Mouse (Mus musculus) midbrain, embryonic 13.5 days (tissue): ENCODE results near the gene Trib2. TPM values are rescaled to one million over a fixed set of nuclear protein-coding genes. Genes with fewer than 3 reads are reported as not detected.
A peak's percentile ranks its signal among the peaks of the same experiment; 100 is the strongest.

Experiments used
- ATAC-seq: fragments of 200-750 bp; cut with Nextera tagmentation; 2 replicates; pipeline ENCODE4 v1.8.0; 2017; ENCODE audit warnings: mild to moderate bottlenecking, moderate TSS enrichment, moderate library complexity
- H3K27ac ChIP-seq: fragments of 300-500 bp; sonication (generic); 2 replicates; pipeline ENCODE4 v1.5.1; 2015; ENCODE audit warnings: inconsistent platforms, mild to moderate bottlenecking, moderate library complexity
- H3K27me3 ChIP-seq: fragments of 300-500 bp; sonication (generic); 2 replicates; pipeline ENCODE4 v1.6.1; 2015; ENCODE audit warnings: mild to moderate bottlenecking, inconsistent platforms
- H3K36me3 ChIP-seq: fragments of 300-500 bp; sonication (generic); 2 replicates; pipeline ENCODE4 v1.6.1; 2015; ENCODE audit warnings: mild to moderate bottlenecking, inconsistent platforms
- H3K4me1 ChIP-seq: fragments of 300-500 bp; sonication (generic); replicated peaks from 2 replicates; pipeline ENCODE4 v1.6.1; 2015; ENCODE audit warnings: inconsistent platforms
- H3K4me2 ChIP-seq: fragments of 300-500 bp; sonication (generic); replicated peaks from 2 replicates; pipeline ENCODE4 v1.6.1; 2015; ENCODE audit warnings: moderate library complexity, mild to moderate bottlenecking, inconsistent platforms
- H3K4me3 ChIP-seq: fragments of 300-500 bp; sonication (generic); replicated peaks from 2 replicates; pipeline ENCODE4 v1.5.1; 2015; ENCODE audit warnings: mild to moderate bottlenecking, inconsistent platforms
- H3K9ac ChIP-seq: fragments of 300-500 bp; sonication (generic); replicated peaks from 2 replicates; pipeline ENCODE4 v1.6.1; 2015; ENCODE audit warnings: mild to moderate bottlenecking, inconsistent platforms
- H3K9me3 ChIP-seq: fragments of 300-500 bp; sonication (generic); 2 replicates; pipeline ENCODE4 v1.6.1; 2016; ENCODE audit warnings: mild to moderate bottlenecking, inconsistent platforms
- WGBS: fragments of 180-500 bp; shearing (Covaris S2); methylation state at CpG from one replicate; pipeline ENCODE4 v1.1.7; 2015; 5-methylcytosine and 5-hydroxymethylcytosine counted together
- polyA plus RNA-seq: library from polyadenylated mRNA; unstranded; fragments of >200 nt; fragmentation: Nextera tagmentation; extraction: Ambion mirVana; gene quantifications from 2 replicates; pipeline ENCODE4 v1.2.1, GENCODE M21; 2015

The Trib2 gene
- polyA plus RNA-seq, 1 experiment from 2014 or later, result 121 TPM

DNA sequence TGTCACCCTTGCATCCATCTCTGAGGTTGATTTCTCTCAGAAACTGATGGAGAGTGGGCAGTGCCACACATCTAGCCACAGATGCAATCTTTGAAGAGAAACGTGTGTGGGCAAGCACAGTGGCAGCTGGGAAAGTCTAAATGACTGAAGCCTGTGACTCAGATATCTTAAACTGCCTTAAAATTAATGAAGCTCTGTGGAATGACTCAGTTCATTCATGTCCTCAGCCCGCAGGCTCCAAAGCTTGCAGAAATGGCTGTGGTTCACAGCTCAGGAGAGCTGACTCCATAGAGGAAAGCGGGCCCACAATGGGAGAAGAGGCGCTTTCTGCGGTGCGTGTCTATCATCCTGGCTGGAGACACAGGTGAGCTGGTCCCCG lies 15.9 kb upstream of the Trib2 start:
- WGBS, result 90% methylated on average over 7 of the region's 7 CpGs
- Histone ChIP-seq H3K27me3 (no peaks in the 10 kb centered on the region), H3K9ac (no peak overlapping the region), H3K4me2 (no peak overlapping the region), H3K4me1 (no peaks in the 10 kb centered on the region), H3K9me3 (no peaks in the 10 kb centered on the region), H3K27ac (no peak overlapping the region), H3K4me3 (no peak overlapping the region), H3K36me3 (no peaks in the 10 kb centered on the region)
- no peak for ATAC-seq

DNA sequence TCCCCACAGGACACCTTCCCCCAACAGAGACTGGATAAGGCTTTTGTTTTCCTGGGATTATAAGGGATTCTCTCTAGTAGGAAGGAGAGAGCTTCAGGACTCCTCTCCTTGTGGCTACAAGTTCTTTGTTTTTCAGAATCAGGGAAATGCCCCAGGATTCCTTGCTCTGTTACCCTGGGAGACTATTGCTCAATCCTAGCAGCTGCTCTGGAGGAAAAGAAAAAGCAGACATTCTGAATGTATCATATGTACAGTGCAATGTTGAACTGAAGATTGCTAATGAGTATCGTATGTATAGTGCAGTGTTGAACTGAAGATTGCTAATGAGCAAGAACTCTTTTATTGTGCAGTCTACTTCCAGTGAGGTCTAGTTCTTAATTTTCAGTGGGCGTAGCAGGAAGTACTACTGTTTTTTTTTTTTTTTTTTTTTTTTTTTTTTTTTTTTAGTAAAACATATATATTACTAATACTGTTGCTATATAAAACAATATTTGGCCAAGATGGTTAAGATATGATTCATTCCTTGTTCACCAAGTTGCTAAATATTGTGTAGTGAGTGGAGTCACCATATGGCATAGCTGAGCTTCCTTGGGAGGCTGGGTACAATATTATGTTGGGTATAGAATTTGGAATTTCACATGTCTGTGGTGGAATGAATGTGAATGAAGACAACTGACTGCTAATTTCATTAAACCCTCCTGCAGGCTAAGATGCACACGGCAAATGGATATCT lies 15.4 kb upstream of the Trib2 start:
- H3K9ac ChIP-seq, result no peak overlapping the region
- no peaks in the 10 kb centered on the region for H3K9me3 ChIP-seq
- H3K27me3 ChIP-seq, result no peaks in the 10 kb centered on the region
- no peak overlapping the region for H3K27ac ChIP-seq
- no peaks in the 10 kb centered on the region for H3K4me1 ChIP-seq
- H3K4me3 ChIP-seq, result no peak overlapping the region
- ATAC-seq, result no peak
- no peaks in the 10 kb centered on the region for H3K36me3 ChIP-seq
- H3K4me2 ChIP-seq, result no peak overlapping the region
- WGBS, result 81% methylated on average over 3 of the region's 3 CpGs

DNA sequence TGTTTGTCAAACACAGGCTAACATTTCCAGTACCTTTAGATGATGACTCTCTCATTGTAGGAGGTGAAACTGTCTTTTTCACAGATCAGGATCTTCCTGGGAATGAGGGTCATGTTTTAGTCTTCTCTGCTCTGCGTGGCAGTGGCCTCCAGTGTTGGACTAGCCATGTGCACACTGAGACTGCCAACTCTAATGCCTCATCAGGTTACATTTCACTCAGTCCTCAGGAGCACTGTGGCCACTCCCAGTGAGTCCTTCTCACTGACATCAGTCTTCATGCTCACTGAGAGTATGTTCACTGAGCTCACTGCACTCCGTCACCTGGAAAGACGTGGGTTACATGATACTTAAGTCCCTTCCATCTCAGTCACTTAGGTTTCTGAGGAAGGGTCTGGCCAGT lies 14.0 kb upstream of the Trib2 start:
- no peak for ATAC-seq
- Histone ChIP-seq H3K4me2 (no peak overlapping the region), H3K9me3 (no peaks in the 10 kb centered on the region), H3K9ac (no peak overlapping the region), H3K4me3 (no peak overlapping the region), H3K36me3 (no peaks in the 10 kb centered on the region), H3K27me3 (no peaks in the 10 kb centered on the region), H3K4me1 (no peaks in the 10 kb centered on the region), H3K27ac (no peak overlapping the region)
- 90% methylated on average over 3 of the region's 3 CpGs for WGBS

DNA sequence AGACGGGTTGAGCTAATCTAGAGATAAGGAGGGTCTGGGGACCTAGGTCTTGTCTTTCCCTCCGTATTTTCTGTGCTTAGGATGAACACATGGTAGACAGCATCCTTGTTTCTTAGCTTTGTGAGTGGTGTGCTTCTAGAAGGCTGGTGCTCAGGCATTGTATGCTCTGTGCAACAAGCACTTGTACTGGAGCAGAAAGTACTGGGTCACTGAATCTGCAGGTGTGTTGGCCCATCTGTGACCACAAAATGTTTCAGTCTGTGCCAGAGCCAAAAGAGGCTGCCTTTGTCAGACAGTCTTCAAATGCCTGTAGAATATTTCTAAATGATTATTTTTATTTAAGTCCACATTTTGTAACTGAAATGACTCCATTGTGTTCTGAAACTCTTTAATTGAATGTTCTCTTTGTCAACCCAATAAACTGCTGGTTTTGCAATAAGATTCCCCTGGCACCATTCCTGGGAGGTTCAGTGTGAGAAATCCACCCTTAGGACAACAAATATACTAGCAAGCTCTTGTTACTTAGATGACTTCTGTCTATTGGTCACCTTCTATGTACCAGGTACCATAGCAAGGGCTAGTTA lies 12.2 kb upstream of the Trib2 start:
- Histone ChIP-seq H3K27ac (no peak overlapping the region), H3K4me1 (no peaks in the 10 kb centered on the region), H3K4me3 (no peak overlapping the region), H3K27me3 (no peaks in the 10 kb centered on the region), H3K9me3 (no peaks in the 10 kb centered on the region), H3K4me2 (no peak overlapping the region), H3K9ac (no peak overlapping the region), H3K36me3 (no peaks in the 10 kb centered on the region)
- ATAC-seq, result no peak
- 94% methylated on average over 2 of the region's 2 CpGs for WGBS

DNA sequence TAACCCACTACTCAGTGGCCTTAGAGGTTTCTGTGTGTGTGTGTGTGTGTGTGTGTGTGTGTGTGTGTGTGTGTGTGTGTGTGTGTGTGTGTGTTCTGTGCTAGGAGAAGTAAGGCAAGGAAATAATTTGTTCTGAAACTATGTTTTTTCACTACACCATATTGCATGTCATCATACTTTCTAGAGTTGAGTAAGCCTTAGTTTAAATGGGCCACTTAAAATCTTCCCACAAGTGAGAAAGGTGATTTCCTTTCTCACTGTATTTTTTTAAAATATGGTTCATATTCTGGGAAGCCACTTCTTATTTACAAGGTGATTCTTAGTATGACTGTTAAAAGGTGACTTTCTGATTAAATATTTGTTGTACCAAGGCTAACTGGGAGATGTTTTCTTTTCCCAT lies 4.3 kb upstream of the Trib2 start:
- Histone ChIP-seq H3K27ac (no peak overlapping the region), H3K4me1 (peaks cover 6% of the 10 kb centered on the region), H3K4me2 (no peak overlapping the region), H3K27me3 (no peaks in the 10 kb centered on the region), H3K36me3 (no peaks in the 10 kb centered on the region), H3K9me3 (no peaks in the 10 kb centered on the region), H3K4me3 (no peak overlapping the region), H3K9ac (no peak overlapping the region)
- ATAC-seq, result no peak

DNA sequence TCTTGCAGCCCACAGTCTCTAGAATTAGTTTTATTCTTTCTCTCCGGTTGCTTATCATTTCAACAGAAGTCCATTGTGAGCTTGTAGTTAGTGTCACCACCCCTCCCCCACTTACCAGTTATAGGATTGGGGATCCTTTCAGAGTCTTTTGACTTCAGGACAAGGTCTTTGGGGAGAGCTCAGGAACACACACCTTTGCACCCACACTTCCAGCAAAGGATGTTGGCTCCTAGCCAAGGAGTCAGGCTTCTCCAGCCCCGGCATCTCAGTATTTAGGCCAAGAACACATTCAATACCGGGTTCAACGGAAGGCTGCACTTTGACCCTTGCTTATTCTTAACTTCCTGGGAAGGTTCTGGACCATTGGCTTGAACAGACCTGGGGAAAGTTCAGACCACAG lies 643 bp upstream of the Trib2 start:
- peak overlapping the region; percentile 98 for H3K9ac ChIP-seq
- no peaks in the 10 kb centered on the region for H3K9me3 ChIP-seq
- H3K4me1 ChIP-seq, result peaks cover 12% of the 10 kb centered on the region
- WGBS, result 26% methylated on average over 4 of the region's 4 CpGs
- peak overlapping the region; percentile 95 for H3K27ac ChIP-seq
- no peaks in the 10 kb centered on the region for H3K27me3 ChIP-seq
- H3K4me3 ChIP-seq, result peak overlapping the region; percentile 96
- H3K4me2 ChIP-seq, result peak overlapping the region; percentile 65
- peak; percentile 2 for ATAC-seq
- no peaks in the 10 kb centered on the region for H3K36me3 ChIP-seq

DNA sequence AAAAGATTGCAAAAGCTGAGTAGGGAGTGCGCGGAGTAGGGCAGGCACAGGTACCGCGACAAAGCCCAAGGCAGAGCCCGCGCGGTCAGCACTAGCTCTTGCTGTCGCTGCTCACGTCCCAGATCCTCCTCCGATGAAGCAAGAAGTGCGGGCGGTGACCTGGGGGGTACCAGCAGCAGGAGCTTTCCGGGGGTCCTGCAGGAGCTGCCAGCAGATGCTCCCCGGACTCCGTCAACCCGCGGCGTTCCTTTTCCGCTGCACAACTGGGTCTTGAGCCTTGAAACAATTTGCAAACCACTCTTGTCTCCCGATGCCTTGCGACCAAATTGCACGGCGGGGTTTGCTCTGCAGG lies 492 bp downstream of the Trib2 start:
- peaks cover 23% of the 10 kb centered on the region for H3K4me1 ChIP-seq
- H3K4me3 ChIP-seq, result peak overlapping the region; percentile 96
- no peaks in the 10 kb centered on the region for H3K9me3 ChIP-seq
- H3K36me3 ChIP-seq, result no peaks in the 10 kb centered on the region
- under 1% methylated on average over 23 of the region's 23 CpGs for WGBS
- H3K9ac ChIP-seq, result peak overlapping the region; percentile 98
- ATAC-seq, result peak; percentile 27
- H3K4me2 ChIP-seq, result peak overlapping the region; percentile 65
- H3K27ac ChIP-seq, result peak overlapping the region; percentile 95
- H3K27me3 ChIP-seq, result no peaks in the 10 kb centered on the region

DNA sequence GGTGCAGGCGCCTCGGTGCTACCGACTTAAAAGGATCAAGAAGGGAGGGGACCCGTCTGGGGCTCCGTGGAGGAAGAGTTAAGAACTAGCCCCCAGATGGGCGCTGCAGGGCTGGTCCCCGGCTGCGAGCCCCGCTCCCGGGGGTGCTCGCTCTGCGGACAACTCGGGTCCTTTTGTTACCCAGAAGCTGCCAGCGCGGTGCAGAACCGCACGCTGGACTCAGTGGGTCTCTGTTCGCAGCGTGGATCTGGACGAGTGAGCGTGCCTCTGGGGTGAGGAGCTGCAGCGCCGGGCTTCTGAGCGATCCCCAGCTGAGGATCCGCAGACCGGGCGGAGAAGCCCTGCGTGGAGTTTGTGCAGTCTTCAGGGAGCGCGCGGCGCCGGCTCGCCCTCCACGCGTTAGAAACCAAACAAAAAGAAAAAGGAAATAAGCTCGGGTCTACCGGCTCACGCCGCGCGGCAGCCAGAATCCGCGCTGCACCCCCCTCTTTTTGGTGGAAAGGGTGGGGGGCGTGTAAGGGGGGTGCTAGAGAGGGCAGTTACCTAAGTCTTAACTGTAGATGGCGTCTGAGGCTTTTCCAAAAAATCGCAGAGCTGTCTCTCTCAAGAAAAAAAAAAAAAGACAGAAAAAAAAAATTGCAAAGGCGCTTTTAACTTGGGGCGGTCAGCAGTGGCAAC lies 1.0 kb downstream of the Trib2 start:
- H3K9ac ChIP-seq, result peak overlapping the region; percentile 98
- no peaks in the 10 kb centered on the region for H3K27me3 ChIP-seq
- H3K36me3 ChIP-seq, result no peaks in the 10 kb centered on the region
- peak overlapping the region; percentile 65 for H3K4me2 ChIP-seq
- H3K27ac ChIP-seq, result peak overlapping the region; percentile 95
- H3K9me3 ChIP-seq, result no peaks in the 10 kb centered on the region
- ATAC-seq, result peak; percentile 22
- WGBS, result 0% methylated on average over 49 of the region's 49 CpGs
- H3K4me3 ChIP-seq, result peak overlapping the region; percentile 96
- H3K4me1 ChIP-seq, result peaks cover 28% of the 10 kb centered on the region

DNA sequence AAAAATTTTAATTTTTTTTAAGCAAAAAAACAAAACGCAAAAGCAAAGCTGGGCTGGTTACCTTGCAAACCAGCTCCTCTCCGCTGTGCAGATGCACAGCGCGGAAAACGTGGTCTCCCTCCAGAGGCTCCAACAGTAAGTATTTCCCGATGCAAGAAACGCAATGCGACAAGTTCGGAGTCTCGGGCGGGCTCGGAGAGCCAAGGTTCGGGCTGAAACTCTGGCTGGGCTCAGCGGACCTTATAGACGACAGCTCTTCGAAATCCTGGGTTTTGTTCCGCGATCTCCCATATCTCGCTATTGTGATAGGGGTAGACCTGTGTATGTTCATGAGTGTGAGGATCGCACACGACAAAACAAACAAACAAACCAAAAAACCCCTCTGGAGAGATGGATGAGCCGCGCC lies 1.5 kb downstream of the Trib2 start:
- no peak for ATAC-seq
- H3K9ac ChIP-seq, result peak overlapping the region; percentile 98
- H3K27ac ChIP-seq, result peak overlapping the region; percentile 95
- H3K4me1 ChIP-seq, result peaks cover 34% of the 10 kb centered on the region
- peak overlapping the region; percentile 96 for H3K4me3 ChIP-seq
- peak overlapping the region; percentile 65 for H3K4me2 ChIP-seq
- H3K9me3 ChIP-seq, result no peaks in the 10 kb centered on the region
- H3K36me3 ChIP-seq, result no peaks in the 10 kb centered on the region
- H3K27me3 ChIP-seq, result no peaks in the 10 kb centered on the region
- whole genome bisulfite sequencing, result under 1% methylated on average over 23 of the region's 23 CpGs

DNA sequence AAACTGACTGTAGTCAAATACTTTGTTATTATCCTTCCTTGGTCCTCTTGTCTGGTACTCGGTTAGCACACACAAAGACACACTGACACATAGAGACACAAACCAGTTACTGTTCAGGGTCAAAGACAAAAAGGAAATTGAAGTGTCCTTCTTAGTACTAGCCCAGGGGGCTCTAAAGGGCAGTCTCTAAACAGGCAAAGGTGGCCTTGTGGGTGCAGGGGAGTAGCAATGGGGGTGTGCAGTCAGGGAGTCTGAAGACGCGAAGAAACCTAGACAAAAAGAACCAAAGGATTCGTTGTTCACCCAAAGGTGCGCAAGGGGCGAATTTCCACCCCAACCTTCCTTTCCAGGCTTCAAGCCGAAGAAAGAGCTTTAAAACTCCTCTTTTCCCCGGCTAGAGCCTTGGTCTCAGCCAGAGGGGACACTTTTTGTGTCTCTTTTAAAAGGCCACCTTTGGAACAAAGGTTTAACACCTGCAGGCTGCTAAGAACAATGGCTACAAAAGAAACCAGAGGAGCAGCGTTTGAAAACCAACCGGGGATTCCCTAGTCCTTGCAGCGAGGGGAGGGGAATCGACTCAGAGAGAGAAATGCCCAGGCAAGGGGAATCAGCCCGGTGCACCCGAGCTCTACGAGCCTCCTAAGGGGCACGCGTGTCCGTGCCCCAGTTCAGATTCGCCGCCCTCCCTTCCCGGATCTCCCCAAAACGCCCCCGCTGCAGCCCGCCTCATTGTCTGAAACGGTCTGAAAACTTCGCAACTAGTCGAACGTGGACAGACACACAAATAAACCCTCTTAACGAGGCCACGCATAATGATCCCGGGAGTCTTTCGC lies 2.3 kb downstream of the Trib2 start:
- WGBS, result under 1% methylated on average over 32 of the region's 32 CpGs
- Histone ChIP-seq H3K27me3 (no peaks in the 10 kb centered on the region), H3K9me3 (no peaks in the 10 kb centered on the region), H3K27ac (peak overlapping the region; percentile 95), H3K4me3 (peak overlapping the region; percentile 96), H3K4me1 (peaks cover 41% of the 10 kb centered on the region), H3K36me3 (peaks cover 3% of the 10 kb centered on the region), H3K4me2 (peak overlapping the region; percentile 65), H3K9ac (peak overlapping the region; percentile 98)
- no peak for ATAC-seq

DNA sequence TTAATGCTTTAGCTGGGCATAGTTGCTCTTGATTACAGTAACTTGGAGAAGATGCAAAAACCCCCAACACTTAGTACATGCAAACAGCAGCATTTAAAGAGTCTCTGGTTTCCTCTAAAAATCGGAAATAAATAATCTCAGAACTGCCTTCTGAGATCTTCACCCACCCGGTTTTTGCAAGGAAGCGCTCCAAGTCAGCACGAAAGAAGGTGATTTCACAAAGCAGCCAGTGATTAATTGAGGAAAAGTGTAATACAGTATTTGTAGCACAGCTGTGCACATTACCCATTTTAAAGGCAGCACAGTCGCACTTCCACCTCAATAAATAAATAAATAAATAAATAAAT lies 2.9 kb downstream of the Trib2 start:
- Histone ChIP-seq H3K27me3 (no peaks in the 10 kb centered on the region), H3K27ac (peak overlapping the region; percentile 95), H3K9me3 (no peaks in the 10 kb centered on the region), H3K4me3 (peak overlapping the region; percentile 96), H3K4me2 (peak overlapping the region; percentile 65), H3K36me3 (peaks cover 10% of the 10 kb centered on the region), H3K9ac (peak overlapping the region; percentile 98), H3K4me1 (peaks cover 45% of the 10 kb centered on the region)
- no peak for ATAC-seq
- 8% methylated on average over 5 of the region's 5 CpGs for WGBS
